Mouse (Mus musculus) testis, adult 2 months (tissue): Measurements from ENCODE around the gene Nav2.

Experiments
- CTCF ChIP-seq: fragments of 200-500 bp; IDR thresholded peaks from 2 replicates; pipeline ENCODE4 v1.5.1; 2012; ENCODE audit warnings: low read depth, mild to moderate bottlenecking, inconsistent platforms, low read length, moderate library complexity; ENCODE audit not compliant: control insufficient read depth, insufficient read depth, insufficient replicate concordance
- POLR2A ChIP-seq: fragments of 200-500 bp; IDR thresholded peaks from 2 replicates; pipeline ENCODE4 v1.6.1; 2012; ENCODE audit warnings: low read depth, mild to moderate bottlenecking, inconsistent platforms, low read length, moderate library complexity; ENCODE audit not compliant: control insufficient read depth

- TF ChIP-seq CTCF (no peak), POLR2A (no peak)
Observed at GRCm38 (mm10) chr7:49567346-49568034, 659.0 kb downstream of the Nav2 start.
